Mouse (Mus musculus) MEL-GATA-1-ER (cell line): ENCODE data around the gene Sirpb1a.
"Not testable (repeated sequence)": the region's sequence is repeated elsewhere in the genome, so short reads cannot be mapped to it uniquely, and the experiment has no call there.

ENCODE experiments used
- DNase-seq: peaks from one replicate; pipeline ENCODE4 v3.0.0-alpha.2; 2012; ENCODE audit warnings: low read depth; ENCODE audit errors: extremely low read depth

Sirpb1a gene

GRCm38 (mm10) chr3:15426447-15426846 lies at the start of gene Sirpb1a:
Gene Sirpb1a (minus strand): TSS chr3:15426520.
- DNase-seq = not testable (repeated sequence)

GRCm38 (mm10) chr3:15474831-15475230 lies 48.5 kb upstream of the Sirpb1a start:
- DNase-seq = not testable (repeated sequence)

- not testable (repeated sequence) for DNase-seq
Measured at GRCm38 (mm10) chr3:15470158-15470557, 43.8 kb upstream of the Sirpb1a start.

GRCm38 (mm10) chr3:15443936-15444335 lies 17.6 kb upstream of the Sirpb1a start:
- not testable (repeated sequence) for DNase-seq

- not testable (repeated sequence) for DNase-seq
Measured at GRCm38 (mm10) chr3:15439844-15440243, 13.5 kb upstream of the Sirpb1a start.

- no peak for DNase-seq
Measured at GRCm38 (mm10) chr3:15427917-15428316, 1.6 kb upstream of the Sirpb1a start.

- DNase-seq = not testable (repeated sequence)
Measured at GRCm38 (mm10) chr3:15355690-15356089, 70.6 kb downstream of the Sirpb1a start.

- DNase-seq = not testable (repeated sequence)
Measured at GRCm38 (mm10) chr3:15350318-15350717, 76.0 kb downstream of the Sirpb1a start.

DNA sequence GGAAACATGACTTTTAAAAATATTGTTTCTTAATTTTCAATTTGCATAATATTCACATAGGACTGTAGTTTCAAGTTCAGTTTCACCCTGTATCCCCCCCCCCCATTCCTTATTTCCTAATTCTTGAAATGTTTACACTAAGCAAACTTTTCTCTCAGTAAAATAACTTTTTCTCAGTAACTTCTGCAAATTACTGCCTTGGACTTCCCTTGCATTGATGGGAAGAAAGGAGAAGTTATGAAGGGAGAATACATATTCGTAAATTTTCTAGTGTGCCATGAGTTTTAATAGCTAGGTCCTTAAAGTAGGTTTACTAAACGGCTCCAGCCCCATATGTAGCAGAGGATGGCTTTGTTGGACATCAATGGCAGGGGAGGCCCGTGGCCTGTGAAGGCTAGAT lies 80.7 kb downstream of the Sirpb1a start:
- DNase-seq = not testable (repeated sequence)

DNA sequence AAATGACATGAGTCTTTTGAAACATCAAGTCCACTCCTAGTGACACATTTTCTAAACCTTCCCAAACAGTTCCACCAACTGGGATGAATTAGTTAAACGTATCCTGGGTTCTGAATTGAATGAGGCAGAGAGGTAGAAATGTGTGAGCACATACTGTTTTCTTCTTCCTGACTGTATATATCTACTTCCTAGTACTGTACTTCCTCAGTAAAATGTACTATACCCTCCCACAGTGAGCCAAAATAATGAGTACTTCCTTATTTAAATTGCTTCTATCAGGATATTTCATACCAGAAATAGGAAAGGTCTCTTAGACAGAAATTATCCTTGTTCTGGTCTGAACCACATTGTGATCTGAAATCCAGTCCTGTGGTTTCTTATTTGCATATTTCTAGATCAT lies 86.0 kb downstream of the Sirpb1a start:
- DNase-seq = no peak

- no peak for DNase-seq
Measured at GRCm38 (mm10) chr3:15334182-15334581, 92.1 kb downstream of the Sirpb1a start.

- DNase-seq = no peak
Measured at GRCm38 (mm10) chr3:15332063-15332462, 94.3 kb downstream of the Sirpb1a start, which contains the start of gene Gm9733. Gene Gm9733 (minus strand): TSS chr3:15332302.

DNA sequence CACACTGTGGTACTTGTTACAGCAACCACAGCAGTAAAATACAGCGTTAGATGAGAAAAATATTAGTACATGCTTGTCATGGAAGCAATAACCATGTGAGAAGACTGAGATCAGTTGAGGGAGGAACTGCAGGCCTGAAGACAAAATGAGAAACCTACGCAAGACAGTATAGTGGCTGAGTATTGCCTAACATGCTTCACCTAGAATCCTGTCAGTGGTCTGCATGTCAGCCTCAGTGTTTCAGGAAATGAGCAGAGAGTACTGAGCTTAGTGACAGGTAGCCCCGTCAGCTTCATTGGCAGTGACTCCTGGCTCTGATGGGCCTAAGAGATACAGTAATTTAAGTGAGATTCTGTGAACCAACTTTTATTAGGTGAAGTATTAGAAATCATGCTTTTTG lies 94.8 kb downstream of the Sirpb1a start:
- DNase-seq = no peak

GRCm38 (mm10) chr3:15329549-15329948 lies 96.8 kb downstream of the Sirpb1a start:
- no peak for DNase-seq
